Mouse (Mus musculus) left cerebral cortex, adult 8-10 months (tissue): Measurements from ENCODE around the gene Vps25. TPM values are rescaled to one million over a fixed set of nuclear protein-coding genes. Genes with fewer than 3 reads are reported as not detected.

ENCODE experiments used
- DNase-seq, 2 experiments: peaks; one replicate each; pipeline ENCODE4 v3.0.0; 2022; ENCODE audit warnings: low spot score in 2 of 2
- total RNA-seq, 4 experiments: library from RNA; stranded (reverse); gene quantifications; 2 replicates each; pipeline ENCODE4 v1.2.4; 2022

Vps25 gene
- total RNA-seq = 10 to 100 TPM; 56.7 to 70.0 (median 65.8) TPM

DNA sequence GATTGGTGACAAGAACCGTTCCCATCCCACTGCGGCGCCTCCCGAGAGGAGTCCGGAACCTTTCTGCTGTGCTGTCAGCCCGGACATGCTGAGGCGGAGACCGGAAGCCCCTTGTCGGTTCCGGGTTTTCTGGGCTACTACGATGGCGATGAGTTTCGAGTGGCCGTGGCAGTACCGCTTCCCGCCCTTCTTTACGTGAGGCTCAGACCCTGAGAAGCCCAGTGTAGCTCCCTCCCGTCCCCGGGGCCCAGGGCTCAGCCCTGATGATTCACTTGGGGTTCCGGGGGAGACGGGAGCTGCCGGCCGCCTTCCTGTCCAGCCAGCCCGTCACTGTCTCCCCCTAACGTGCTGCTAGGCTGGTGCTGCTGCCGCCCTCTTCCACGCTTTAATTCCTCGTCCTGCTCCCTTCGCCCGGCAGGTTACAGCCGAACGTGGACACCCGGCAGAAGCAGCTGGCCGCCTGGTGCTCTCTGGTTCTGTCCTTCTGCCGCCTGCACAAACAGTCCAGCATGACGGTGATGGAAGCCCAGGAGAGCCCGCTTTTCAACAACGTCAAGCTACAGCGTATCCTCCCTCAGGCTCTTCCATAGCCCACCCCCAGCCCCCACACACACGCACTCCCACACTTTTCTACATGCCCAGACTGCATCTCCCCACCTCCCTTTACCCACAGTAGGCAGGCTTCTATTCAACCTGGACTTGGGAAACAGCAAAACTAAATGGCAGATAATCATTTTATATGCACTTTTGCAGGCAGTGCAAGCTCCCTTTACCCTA lies at the start of gene Vps25:
Gene Vps25 (plus strand): TSS at position 95 of the 777 bp plus-strand sequence.
- peak; percentile 71 to 76 for DNase-seq

DNA sequence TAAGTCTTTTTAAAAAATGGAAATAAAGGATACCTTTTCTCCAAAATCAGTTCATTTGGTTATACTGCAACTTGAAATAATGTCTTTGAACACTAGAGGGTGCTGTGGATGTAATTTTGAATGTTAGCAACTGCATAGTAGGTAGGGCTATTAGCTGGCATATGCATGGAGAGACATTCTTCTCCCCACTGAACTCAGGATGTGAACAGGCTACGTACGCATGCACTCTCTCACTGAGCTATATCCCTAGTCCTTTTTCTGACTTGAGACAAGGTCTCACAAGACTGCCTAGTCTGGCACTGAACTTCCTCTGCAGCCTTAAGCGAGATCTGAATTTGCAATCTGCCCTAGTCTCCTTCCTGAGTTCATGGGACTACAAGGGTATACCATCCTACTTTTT lies 41.5 kb upstream of the Vps25 start:
- no peak for DNase-seq

DNA sequence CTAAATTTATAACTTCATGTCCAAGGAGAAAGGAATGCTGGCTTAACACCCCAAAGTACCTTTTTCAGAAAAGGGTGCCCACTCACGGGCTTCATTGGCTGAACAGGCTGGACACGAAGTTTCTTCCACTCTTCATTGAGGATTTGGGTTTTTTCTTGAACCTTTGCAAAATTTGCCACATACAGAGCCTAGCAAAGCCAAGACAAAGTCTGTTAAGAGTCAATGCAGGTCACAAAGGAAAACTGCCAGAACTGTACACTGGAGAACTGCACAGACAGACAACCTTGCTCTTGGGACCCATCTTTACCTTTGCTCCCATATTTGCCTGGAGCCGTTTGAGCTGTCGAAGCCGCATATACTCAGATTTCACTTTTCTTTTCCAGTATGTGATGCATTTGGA lies 36.6 kb upstream of the Vps25 start:
- no peak for DNase-seq

DNA sequence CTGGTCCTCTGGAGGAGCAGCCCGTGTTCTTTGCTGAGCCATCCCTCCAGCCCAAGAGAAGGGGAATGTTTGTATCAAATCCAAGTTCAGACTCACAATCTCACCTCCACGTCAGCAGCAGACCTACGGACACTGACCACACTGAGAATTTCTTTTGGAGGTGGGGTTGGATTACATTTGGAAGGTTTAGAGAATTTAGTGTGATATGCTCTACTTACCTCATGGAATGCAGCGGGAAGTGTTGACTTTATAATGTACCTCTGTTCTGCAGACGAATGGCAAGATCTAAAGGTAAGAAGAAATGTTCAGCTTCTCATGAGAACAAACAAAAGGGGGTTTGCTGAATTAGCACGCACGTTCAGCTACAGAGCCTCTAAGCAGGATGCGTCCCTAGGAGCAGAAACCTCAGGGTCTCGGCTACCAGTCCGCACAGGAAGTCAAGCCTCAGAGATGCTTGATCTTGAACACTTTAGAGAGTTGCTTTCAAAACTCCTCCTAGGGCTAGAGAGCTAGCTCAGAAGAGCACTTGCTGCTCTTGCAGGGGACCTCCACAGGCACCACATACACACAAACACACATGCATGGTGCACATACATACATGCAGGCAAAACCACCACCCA lies 35.0 kb upstream of the Vps25 start:
- DNase-seq = no peak

DNA sequence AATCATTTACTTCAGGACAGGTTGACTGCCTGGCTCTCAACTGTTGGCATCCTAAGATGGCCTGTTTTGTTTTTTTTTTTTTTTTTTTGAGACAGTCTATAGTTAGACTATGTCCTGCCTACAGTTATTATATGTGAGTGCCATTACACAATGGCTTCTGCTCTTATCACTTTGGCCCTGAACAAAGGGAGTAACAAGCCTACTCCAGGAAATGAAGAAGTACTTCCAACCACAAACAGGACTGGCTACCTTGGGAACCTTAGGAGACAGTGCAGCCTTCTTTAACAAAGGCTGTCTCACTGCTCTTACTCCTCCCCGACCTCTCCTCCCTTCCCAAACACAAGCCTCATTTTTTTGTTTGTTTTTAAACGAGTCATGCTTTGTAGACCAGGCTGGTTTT lies 32.7 kb upstream of the Vps25 start:
- no peak for DNase-seq

DNA sequence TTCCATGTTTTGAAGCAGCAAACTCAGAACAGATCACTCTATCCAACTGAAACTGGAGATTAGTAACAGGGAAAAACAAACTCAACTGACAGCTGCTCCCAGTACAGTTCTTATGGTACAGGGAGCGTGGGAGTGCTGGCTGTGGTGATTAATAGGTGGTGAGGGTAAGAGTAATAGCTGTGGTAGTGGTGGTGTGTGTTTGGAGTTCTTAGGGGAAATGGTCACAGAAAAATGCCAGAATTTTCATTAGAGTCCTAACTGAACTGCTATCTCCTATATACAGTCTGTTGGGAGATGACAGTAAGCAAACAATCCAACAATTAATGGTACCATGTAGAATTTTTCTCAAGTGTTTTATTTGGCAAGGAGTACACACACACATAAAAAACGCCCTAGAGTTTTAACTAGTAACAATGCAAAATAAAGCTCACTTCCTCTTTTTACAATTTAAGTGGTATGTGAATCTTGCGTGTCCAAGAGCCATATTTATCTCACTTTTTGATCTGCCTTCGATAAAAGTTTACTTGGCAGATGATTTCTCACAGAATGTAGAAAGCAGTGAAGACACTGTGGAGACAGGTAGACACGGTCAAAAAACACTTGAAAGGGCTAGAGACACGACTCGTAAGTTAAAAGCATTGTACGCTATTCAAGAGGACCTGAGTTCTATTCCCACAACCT lies 32.1 kb upstream of the Vps25 start:
- DNase-seq = no peak

DNA sequence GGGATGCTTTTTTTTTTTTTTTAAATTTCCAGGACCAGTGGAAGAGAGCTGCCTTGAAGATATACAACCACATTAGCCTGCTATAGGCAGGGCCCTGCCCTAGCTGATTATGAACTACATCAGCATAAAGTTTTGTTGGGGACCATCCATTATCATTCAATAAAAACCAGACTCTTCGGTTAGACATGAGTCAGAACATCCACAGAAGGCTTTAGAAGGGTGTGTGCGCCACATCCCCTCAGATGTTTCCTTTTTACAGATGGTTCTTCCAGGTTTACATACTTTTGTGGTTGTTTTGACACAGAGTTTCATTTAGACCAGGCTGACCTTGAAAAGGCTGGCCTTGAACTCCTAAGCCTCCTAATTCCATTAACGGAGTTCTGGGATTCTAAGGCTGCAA lies 29.2 kb upstream of the Vps25 start:
- no peak for DNase-seq

DNA sequence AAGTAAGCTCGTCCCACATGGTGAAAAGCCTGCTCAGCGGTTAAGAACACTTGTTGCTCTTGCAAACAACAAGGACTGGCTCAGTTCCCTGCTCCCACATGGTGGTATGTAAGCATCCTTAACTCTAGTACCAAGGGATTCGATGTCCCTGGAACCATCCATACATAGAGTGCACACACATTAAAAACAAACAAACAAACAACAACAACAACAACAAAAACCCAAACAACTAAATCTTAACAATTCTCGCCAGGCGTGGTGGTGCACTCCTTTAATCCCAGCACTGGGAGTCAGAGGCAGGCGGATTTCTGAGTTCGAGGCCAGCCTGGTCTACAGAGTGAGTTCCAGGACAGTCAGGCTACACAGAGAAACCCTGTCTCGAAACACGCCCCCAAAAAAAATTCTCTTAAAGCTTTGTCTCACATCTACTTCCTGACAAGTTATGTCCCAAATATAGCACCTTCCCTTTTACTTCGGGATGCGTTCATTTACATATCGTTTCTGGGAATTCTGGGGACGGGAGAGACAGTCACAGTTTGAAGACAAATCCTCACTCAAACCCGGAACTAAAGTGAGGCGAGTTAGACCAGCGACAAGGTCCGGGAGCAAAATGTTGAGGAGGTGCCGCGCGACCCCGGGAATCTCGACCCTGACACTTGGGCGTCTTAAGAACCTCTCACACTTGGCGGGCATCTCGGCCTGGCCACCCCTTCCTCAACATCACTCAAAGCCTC lies 28.0 kb upstream of the Vps25 start:
- DNase-seq = no peak

DNA sequence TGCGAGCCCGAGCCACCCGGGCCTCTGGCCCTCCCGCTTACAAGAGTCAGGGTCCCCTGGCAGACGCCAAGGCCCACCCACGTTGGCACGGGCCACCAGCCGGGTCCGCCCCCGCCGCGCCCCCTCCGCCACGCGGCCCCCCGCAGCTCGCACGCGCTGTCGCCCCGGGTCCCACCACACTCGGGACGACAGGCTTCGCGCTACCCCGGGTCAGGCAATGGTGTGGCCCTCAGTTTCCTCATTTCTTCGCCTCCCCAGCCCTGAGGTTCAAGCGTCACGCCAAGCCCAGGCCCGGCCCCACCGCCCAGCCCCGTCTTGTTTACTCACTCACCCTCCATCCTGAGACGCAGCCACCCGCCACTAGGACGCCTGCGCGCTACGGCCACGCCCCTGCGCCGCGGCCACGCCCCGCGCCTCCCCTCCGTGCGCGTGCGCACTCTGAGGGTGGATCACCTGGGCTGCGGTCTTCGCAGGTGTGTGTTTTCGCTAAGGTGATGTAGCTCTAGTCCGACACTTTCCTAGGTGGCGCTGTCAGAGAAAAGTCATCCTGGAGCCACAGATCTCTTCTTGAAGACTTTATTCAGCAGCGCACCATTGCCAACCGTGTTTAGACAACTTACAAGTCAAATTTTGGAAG lies 27.3 kb upstream of the Vps25 start, which contains the start of gene Ezh1:
Gene Ezh1 (minus strand): TSS at position 399 of the 637 bp plus-strand sequence.
- DNase-seq = peak; percentile 82 to 89

DNA sequence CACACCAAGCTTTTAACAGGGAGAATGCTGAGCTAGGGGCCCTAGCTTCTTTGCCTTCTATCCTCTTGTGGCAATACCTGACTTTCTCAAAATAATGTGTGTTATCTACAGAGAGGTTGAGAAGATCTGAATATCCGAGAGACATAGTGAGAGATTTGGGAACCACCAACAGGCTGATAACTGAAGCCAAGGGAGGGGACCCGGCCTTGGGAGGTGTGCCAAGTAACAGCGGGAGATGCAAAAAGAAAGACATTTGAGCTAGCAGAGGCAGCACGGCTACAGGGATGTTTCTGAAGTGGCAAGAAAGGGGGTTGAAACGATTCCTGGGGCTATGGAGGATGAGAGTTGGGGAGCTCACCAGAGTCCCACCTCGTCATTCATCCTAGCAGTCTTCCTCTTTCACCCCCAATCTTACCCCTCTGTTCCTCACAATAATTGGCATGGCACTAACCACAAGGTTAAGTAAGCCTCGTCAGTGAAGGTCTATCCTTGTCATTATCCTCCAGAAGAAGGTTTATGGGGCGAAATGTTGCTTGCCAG lies 24.1 kb upstream of the Vps25 start:
- DNase-seq = no peak

DNA sequence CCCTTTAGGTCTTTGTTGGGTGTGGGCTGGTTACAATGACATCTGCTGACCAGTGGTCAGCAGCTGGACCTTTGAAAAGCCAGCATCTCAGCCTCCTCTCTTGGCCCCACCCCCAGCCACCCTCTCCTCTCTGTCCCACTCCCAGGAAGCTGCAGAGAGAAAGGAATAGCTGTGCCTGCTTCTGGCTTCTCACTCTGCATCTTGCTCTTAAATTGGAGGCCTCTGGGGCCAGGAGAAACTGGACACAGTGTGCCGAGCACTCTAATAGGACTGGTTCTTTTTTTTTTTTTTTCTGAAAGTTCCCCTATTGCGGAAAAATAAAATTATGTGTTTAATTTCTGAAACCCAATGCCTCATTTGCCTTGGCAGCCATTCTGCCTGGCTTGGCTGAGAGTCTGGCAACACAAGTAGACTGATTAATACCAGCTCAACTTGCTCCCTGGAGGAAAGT lies 23.4 kb upstream of the Vps25 start:
- DNase-seq = no peak

DNA sequence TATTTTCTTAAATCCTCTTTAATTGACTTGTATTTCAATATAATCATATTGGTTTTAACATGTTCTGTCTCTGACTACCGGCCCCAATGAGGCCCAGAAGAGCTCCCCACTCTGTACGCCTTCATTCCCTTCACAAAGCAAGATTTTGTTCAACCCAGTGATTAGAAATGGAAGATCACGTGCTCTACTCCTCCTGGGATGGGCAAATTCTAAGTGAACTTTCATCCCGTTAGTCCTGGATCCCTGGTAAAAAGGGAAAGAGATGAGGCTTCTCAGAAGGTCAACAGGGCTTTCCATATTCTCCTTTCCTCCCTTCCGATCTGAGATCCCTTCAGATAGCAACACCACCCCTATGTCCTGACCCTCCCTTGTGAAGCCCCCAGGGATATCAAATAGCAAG lies 23.0 kb upstream of the Vps25 start:
- no peak for DNase-seq

DNA sequence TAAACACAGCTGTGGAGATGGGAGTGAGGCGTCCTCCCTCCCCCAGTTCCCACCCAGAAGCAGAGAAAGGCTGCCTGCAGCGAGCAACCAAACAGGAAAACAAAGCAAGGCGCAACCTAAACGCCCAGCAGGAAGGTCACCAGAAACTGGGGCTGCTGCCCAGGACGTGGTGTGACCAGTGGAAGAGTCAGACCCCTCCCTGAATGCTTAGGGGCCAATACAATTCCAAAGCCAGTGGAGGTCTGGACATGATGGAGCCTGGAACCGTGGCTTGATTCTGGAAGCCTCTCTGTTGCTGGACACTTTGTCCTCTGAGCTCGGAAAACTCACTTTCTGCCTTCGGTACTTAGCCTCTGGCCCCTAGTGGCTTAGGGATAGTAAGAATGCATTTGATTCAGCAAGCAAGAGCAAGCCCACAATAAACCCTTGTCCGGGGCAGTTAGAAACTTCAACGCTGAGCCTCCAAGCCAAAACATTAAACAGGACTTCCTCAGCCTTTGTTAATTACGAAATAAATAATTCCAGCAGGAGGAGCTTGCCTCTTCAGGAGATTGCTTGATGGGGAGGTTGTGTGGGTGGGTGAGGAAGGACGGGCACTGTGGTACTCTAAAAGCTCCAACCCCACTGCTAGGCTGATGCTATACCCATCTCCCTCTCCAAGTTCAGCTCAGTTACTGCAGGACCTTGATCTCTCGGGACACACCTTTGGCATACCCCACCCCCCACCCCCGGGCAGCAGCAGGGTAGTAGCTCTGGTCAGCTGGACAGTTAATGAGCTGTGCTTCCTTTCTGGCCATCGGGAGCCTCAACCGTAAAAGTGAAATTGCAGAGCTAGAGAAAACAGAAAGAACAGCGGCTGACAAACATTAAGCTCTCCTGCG lies 22.3 kb upstream of the Vps25 start:
- DNase-seq = no peak

DNA sequence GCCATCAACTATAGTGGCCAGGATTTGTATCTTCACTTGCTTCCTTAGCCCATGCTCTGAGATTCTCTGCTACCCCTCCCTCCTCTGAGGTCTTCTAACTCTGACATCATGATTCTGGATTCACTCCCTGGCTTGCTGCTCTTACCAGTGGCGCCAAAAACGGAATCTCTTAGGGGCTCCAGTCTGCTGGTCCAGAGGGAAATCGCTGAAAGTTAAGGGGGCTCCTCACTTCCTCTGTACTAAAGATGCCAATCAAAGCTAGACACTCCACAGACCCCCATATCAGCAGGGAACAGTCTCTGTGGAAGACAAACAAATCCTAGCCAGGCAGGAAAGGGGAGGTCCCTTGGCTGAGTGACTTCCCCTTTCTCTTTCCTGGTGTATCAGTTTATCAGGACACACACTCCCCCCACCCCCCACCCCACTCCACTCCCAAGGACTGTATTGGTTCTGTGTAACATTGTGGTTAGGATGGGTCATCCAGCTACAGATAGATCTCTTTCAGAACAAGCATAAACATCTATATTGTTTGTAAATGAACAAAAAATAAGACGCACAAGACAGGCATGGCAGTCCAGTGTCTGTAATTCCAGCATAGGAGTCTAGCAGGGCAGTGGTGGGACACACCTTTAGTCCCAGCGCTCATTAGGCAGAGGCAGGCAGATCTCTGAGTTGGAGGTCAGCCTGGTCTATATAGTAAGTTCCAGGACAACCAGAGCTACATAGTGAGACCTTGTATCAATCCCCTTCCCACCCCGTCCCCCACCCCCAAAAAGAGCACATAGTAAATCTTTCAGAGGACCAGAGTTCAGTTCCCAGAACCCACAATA lies 21.3 kb upstream of the Vps25 start:
- DNase-seq = no peak

DNA sequence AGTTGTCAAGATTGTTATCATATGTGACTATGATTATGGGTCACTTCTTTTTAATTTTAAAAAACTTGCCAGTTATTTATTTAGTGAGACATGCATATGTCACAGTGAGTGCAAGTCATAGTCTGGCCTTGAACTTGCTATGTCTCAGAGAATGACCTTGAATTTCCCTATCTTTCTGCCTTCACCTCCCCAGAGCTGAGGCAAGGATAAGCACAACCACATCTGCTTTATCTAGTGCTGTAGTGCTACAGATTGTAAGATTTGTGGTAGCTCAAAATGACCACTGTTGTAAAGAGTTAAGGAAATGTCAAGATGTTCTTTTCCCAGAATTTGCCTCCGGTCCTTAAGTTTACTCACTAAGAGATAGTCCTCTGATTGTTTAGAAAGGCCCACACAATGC lies 20.3 kb upstream of the Vps25 start:
- no peak for DNase-seq

DNA sequence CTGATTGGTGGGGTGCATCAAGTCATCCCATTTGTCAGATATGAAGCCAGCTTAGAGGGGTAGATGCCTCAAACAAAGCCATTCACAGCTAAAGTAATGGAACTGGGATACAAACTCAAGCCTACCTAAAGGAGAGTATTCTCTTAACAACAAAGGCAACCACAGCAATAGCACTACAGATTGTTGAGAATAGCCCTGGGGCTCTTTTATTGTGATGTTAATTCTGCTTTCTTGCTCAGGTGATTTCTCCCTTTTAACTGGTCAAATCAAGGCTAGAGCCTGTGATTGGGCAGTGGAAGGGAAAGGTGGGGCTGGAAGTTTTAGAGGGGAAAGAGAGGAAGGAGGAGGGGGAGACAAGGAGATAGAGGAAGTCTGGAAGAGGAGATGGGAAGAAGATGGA lies 19.4 kb upstream of the Vps25 start:
- no peak for DNase-seq

DNA sequence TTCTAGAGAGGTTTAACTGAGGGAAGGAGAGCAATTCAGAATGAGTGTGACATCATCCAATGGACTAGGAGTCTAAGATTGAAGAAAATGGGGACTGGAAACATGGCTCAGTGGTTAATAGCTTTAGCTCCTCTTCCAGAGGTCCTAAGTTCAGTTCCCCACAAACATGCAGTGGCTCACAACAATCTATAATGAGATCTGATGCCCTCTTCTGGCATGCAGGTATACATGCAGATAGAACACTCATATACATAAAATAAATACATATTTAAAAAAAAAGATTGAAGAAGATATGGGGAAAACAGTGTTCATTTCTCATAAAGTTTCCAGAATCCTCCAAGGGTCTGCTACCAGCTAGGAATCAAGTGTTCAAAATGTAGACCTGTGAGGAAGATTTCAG lies 18.1 kb upstream of the Vps25 start:
- DNase-seq = no peak

DNA sequence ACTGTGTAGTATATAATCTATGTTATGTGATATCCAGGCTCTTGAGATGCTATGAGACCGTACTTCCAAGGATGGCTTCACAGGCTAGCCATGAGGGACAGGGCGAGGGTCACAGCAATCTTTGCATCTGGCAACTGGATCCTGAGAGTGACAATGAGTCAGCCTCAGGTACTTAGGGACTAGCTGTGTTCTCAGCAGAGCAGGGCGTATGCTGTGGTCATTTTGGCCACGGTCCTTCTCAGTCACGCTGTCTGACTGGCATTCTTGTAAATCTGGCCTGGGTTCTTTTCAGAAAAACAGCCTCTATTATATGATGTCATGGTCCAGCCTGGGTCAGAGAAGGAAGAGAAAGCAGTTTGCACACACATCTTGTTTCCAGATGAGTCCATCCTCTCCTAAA lies 16.7 kb upstream of the Vps25 start:
- no peak for DNase-seq

DNA sequence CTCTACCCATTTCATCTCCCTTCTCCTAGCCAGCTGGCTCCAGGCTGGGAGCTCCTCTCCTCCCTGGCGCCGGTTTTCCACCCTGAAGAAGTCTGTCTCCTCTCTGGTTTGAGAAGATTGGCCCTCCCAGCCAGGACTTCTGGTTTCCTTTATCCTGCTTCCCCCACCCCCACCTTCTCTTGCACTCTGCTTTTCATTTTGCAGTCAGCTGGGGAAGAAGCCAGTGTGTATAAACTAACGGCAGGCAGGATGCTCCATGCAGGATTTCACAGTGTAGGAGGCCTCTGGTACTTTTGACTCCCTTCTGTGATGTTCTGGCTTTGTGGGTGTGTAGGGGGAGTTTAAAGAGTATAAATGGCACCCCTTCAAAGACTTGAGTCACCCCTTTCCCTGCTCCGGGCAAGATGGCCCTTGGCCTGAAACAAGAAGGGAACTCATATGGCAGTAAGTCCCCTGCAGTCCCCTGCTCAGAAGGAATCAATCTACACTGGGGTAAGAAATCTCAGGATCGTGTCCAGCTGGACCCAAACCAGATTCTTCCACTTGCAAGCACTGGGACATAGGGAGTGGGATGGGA lies 15.3 kb upstream of the Vps25 start:
- no peak for DNase-seq
